Mouse (Mus musculus): ENCODE data around the gene Msh2. TPM values are rescaled to one million over a fixed set of nuclear protein-coding genes. Genes with fewer than 3 reads are reported as not detected.

The Msh2 gene
- polyA plus RNA-seq, 1 experiment = 5.6 TPM

- WGBS = 83% methylated on average over 5 of the region's 5 CpGs
- no peaks in the 10 kb centered on the region for H3K36me3 ChIP-seq (ENCODE audit: control insufficient read depth, insufficient read depth, low read length)
- no peaks in the 10 kb centered on the region for H3K4me1 ChIP-seq (ENCODE audit: control insufficient read depth, insufficient read depth, insufficient read length)
- no peaks in the 10 kb centered on the region for H3K27me3 ChIP-seq (ENCODE audit: control insufficient read depth, insufficient read depth, low read length)
- no peak for DNase-seq (ENCODE audit: low read depth in 1 of 2, low spot score in 2 of 2)
- H3K4me3 ChIP-seq (ENCODE audit: extremely low read depth, insufficient read depth, insufficient read length) = no peak overlapping the region
- TF ChIP-seq POLR2A (IDR thresholded peaks at IDR 0.05; ENCODE audit: low read depth, low read length) (no peak), CTCF (IDR thresholded peaks at IDR 0.05; ENCODE audit: extremely low read depth, insufficient read depth, insufficient read length, insufficient replicate concordance) (no peak)
- no peak overlapping the region for H3K27ac ChIP-seq (ENCODE audit: insufficient read depth, low read length)
Measured at GRCm38 (mm10) chr17:87770766-87771165, 98.6 kb downstream of the Msh2 start.

- Histone ChIP-seq H3K36me3 (ENCODE audit: control insufficient read depth, insufficient read depth, low read length) (no peaks in the 10 kb centered on the region), H3K4me3 (ENCODE audit: extremely low read depth, insufficient read depth, insufficient read length) (no peak overlapping the region), H3K27me3 (ENCODE audit: control insufficient read depth, insufficient read depth, low read length) (no peaks in the 10 kb centered on the region), H3K27ac (ENCODE audit: insufficient read depth, low read length) (no peak overlapping the region), H3K4me1 (ENCODE audit: control insufficient read depth, insufficient read depth, insufficient read length) (no peaks in the 10 kb centered on the region)
- no peak for DNase-seq (ENCODE audit: low read depth in 1 of 2, low spot score in 2 of 2)
- no peak for TF ChIP-seq POLR2A (IDR thresholded peaks at IDR 0.05; ENCODE audit: low read depth, low read length)
- peak; percentile 12; the same call in 1 of the 2 replicates for TF ChIP-seq CTCF (IDR thresholded peaks at IDR 0.05; ENCODE audit: extremely low read depth, insufficient read depth, insufficient read length, insufficient replicate concordance)
- 80% methylated on average over 3 of the region's 3 CpGs for WGBS
Measured at GRCm38 (mm10) chr17:87773175-87773574, 101.0 kb downstream of the Msh2 start.

Other genes starting within 250 kb of the Msh2 start
- 0.21 TPM in 1 of 2 replicates, not detected in the other for gene Stpg4, start 244.6 kb upstream of the Msh2 start, polyA plus RNA-seq (2012; rRNA removed)
- gene Calm2, start 225.4 kb upstream of the Msh2 start, polyA plus RNA-seq (2012; rRNA removed) = 12.4 TPM in 2 replicates
- 3.5 and 3.9 TPM in 2 replicates for gene Epcam, start 36.4 kb upstream of the Msh2 start, polyA plus RNA-seq (2012; rRNA removed)
- gene Kcnk12, start 125.7 kb downstream of the Msh2 start, polyA plus RNA-seq (2012; rRNA removed) = 1.1 and 1.5 TPM in 2 replicates
- gene Rpl36-ps4, start 248.6 kb downstream of the Msh2 start, polyA plus RNA-seq (2012; rRNA removed) = not detected in 2 replicates

Data from spleen, adult 2 months (tissue).